Mouse (Mus musculus) hindbrain, embryonic 15.5 days (tissue): ENCODE measurements at regions not wholly inside any gene's neighbourhood (a gene's known extent, or its start where the extent isn't known, plus 50 kb on each side); places are given as distances from the start of the nearest gene placed in this dataset.

Experiments used
- ATAC-seq: fragments of 200-750 bp; cut with Nextera tagmentation; 2 replicates; pipeline ENCODE4 v1.8.0; 2017; ENCODE audit warnings: low read depth, moderate number of reproducible peaks, moderate TSS enrichment; ENCODE audit not compliant: low FRiP score
- H3K27ac ChIP-seq: fragments of 300-500 bp; sonication (generic); replicated peaks from 2 replicates; pipeline ENCODE4 v1.5.1; 2015; ENCODE audit warnings: mild to moderate bottlenecking, inconsistent platforms
- H3K27me3 ChIP-seq: fragments of 300-500 bp; sonication (generic); 2 replicates; pipeline ENCODE4 v1.6.1; 2015; ENCODE audit warnings: control low read depth, inconsistent platforms
- H3K36me3 ChIP-seq: fragments of 300-500 bp; sonication (generic); 2 replicates; pipeline ENCODE4 v1.6.1; 2015; ENCODE audit warnings: control low read depth, inconsistent platforms
- H3K4me1 ChIP-seq: fragments of 300-500 bp; sonication (generic); replicated peaks from 2 replicates; pipeline ENCODE4 v1.6.1; 2015; ENCODE audit warnings: control low read depth, inconsistent platforms
- H3K4me2 ChIP-seq: fragments of 300-500 bp; sonication (generic); 2 replicates; pipeline ENCODE4 v1.6.1; 2015; ENCODE audit warnings: moderate library complexity, mild to moderate bottlenecking, inconsistent platforms
- H3K4me3 ChIP-seq: fragments of 300-500 bp; sonication (generic); 2 replicates; pipeline ENCODE4 v1.5.1; 2015; ENCODE audit warnings: mild to moderate bottlenecking, inconsistent platforms
- H3K9ac ChIP-seq: fragments of 300-500 bp; sonication (generic); 2 replicates; pipeline ENCODE4 v1.6.1; 2015; ENCODE audit warnings: inconsistent platforms
- H3K9me3 ChIP-seq: fragments of 300-500 bp; sonication (generic); 2 replicates; pipeline ENCODE4 v1.6.1; 2016; ENCODE audit warnings: control low read depth, inconsistent platforms
- WGBS: fragments of 180-500 bp; shearing (Covaris S2); methylation state at CpG from one replicate; pipeline ENCODE4 v1.1.7; 2015; 5-methylcytosine and 5-hydroxymethylcytosine counted together

DNA sequence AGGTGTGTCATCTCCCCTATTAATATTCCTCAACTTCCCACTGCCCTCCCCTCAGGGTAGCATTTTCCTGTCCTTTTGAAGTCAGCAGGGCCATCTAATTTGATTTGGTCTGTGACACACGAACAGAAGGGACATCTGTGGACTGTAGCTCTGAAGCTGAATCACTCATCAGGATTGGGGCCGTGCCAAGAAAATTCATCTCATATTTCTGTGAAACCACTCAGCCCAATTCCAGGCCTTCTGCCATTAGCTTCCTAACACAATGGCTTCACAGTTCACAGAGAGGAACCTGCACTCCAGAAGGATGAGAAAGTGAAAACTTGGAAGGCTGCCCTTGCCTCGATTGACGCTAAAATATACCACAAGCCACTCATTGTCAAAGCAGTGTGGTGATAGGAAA is 86.1 kb downstream of the Abhd5 start:
- Histone ChIP-seq H3K9me3 (no peaks in the 10 kb centered on the region), H3K27me3 (no peaks in the 10 kb centered on the region), H3K4me1 (no peaks in the 10 kb centered on the region), H3K36me3 (no peaks in the 10 kb centered on the region), H3K9ac (no peak overlapping the region), H3K4me2 (no peak overlapping the region), H3K27ac (no peak overlapping the region), H3K4me3 (no peak overlapping the region)
- WGBS = 61% methylated on average over 4 of the region's 4 CpGs
- no peak for ATAC-seq

DNA sequence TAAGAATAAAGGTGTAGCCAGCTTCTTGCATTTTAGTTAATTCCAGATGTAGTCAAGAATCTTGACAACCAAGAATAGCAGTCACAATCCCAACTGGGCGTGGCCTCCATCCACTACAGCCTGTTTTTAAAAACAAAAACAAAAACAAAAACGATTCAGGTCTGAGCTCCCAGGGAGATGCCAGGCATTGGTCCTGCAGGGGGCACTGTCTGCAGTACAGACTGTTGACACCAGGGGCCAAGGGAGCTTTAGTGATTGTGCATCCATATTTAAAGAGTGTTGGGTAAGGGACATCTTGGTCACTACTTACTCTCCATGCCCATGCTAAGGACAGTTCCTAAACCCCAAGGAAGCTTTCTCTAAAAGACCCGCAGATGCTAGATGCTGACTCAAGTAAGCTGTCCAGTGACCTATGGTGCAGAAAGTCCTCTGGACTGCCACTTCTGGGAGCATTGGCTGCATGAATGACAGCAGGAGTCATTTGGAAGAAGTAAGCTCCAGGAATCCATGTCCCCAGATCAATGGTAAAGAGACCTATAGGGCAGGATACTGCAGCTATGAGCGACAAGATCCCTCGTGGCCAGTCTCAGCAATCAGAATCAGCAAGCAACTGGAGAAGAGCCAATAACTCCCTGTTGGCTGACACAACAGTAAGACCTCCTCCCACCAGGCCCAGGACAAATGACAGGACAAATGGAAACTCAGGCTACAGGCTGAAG is 95.1 kb downstream of the Abhd5 start:
- WGBS = 70% methylated on average over 5 of the region's 5 CpGs
- no peak overlapping the region for H3K4me3 ChIP-seq
- H3K9me3 ChIP-seq = no peaks in the 10 kb centered on the region
- H3K27ac ChIP-seq = no peak overlapping the region
- no peak overlapping the region for H3K4me2 ChIP-seq
- H3K27me3 ChIP-seq = no peaks in the 10 kb centered on the region
- no peaks in the 10 kb centered on the region for H3K4me1 ChIP-seq
- H3K9ac ChIP-seq = no peak overlapping the region
- no peaks in the 10 kb centered on the region for H3K36me3 ChIP-seq
- no peak for ATAC-seq

- 89% methylated on average over 7 of the region's 7 CpGs for WGBS
Observed at GRCm38 (mm10) chr9:122447568-122447967, 96.2 kb downstream of the Abhd5 start.

DNA sequence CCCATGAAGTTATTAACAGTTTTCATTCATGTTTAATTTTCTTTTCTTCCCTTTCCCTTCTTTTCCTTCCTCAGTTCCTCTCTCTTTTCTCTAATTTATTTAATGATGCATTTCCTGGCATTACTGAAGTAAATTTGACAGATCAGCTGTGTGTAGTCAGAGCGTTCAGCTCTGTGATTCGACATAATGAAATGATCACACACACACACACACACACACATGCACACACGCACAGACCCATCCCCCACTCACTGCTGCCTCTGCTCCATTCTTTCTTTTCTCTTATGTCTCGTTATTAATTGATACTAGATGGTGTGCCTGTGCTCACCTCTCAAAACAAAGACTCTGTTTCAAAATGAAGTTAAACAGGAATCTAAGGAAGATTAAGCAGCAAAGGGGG is 96.9 kb downstream of the Abhd5 start:
- Histone ChIP-seq H3K4me2 (no peak overlapping the region), H3K4me3 (no peak overlapping the region), H3K9me3 (no peaks in the 10 kb centered on the region), H3K27ac (no peak overlapping the region), H3K27me3 (no peaks in the 10 kb centered on the region), H3K4me1 (no peaks in the 10 kb centered on the region), H3K9ac (no peak overlapping the region), H3K36me3 (no peaks in the 10 kb centered on the region)
- WGBS = 46% methylated on average over 4 of the region's 4 CpGs
- ATAC-seq = no peak

More at GRCm38 (mm10) chr9:122447568-122447967, 96.2 kb downstream of the Abhd5 start:
- Histone ChIP-seq H3K4me3 (no peak overlapping the region), H3K27ac (no peak overlapping the region), H3K27me3 (no peaks in the 10 kb centered on the region), H3K9ac (no peak overlapping the region), H3K4me2 (no peak overlapping the region), H3K4me1 (no peaks in the 10 kb centered on the region), H3K9me3 (no peaks in the 10 kb centered on the region), H3K36me3 (no peaks in the 10 kb centered on the region)
- no peak for ATAC-seq

DNA sequence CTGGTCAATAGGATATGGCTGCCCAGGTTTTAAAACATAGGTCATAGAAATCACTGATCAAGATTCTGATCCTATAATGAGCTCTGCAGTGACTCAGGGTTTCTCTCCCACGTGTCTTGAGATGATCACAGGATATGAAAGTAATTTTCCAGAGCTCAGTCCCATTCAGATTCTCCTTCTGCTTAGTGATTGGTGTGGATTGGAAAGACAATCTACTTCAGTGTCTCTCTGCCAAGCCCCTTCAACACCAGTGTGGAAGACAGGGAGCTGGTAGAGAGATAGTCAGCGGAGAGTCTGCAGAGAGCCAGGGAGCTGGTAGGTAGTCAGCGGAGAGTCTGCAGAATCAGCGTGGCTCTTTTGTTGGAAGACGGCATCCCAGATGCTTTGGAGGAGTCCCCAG is 99.1 kb downstream of the Abhd5 start:
- 66% methylated on average over 5 of the region's 5 CpGs for WGBS

DNA sequence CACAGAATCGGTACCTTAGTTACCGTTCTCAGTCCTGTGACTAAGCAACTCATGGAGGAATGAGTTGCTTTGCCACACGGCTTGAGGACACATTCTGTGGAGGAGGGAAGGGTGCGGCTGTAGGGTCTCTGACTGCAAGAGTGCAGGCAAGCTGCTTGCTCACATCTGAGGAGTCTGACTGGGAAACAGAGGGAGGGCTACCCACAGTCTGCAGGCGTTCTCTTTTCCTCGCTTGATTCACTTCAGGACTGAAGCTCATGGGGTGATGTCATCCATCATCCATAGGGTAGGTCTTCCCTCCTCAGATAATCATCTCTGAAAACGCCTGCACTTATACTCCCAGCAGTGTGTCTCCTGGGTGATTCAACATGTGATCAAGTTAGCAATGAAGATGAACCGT is 103.9 kb downstream of the Abhd5 start:
- Histone ChIP-seq H3K4me2 (no peak overlapping the region), H3K27ac (no peak overlapping the region), H3K4me3 (no peak overlapping the region), H3K4me1 (no peaks in the 10 kb centered on the region), H3K36me3 (no peaks in the 10 kb centered on the region), H3K9me3 (no peaks in the 10 kb centered on the region), H3K9ac (no peak overlapping the region), H3K27me3 (no peaks in the 10 kb centered on the region)
- no peak for ATAC-seq
- WGBS = 72% methylated on average over 8 of the region's 8 CpGs

More for the DNA sequence above, 99.1 kb downstream of the Abhd5 start:
- no peak for ATAC-seq
- Histone ChIP-seq H3K9ac (no peak overlapping the region), H3K27ac (no peak overlapping the region), H3K4me1 (no peaks in the 10 kb centered on the region), H3K4me3 (no peak overlapping the region), H3K27me3 (no peaks in the 10 kb centered on the region), H3K9me3 (no peaks in the 10 kb centered on the region), H3K4me2 (no peak overlapping the region), H3K36me3 (no peaks in the 10 kb centered on the region)

GRCm38 (mm10) chr9:122455779-122456178 is 104.4 kb downstream of the Abhd5 start:
- Histone ChIP-seq H3K27me3 (no peaks in the 10 kb centered on the region), H3K4me2 (no peak overlapping the region), H3K36me3 (no peaks in the 10 kb centered on the region), H3K4me1 (no peaks in the 10 kb centered on the region), H3K27ac (no peak overlapping the region), H3K9ac (no peak overlapping the region), H3K9me3 (no peaks in the 10 kb centered on the region), H3K4me3 (no peak overlapping the region)
- WGBS = 77% methylated on average over 6 of the region's 6 CpGs
- no peak for ATAC-seq

- Histone ChIP-seq H3K27me3 (no peaks in the 10 kb centered on the region), H3K4me1 (no peaks in the 10 kb centered on the region), H3K9ac (no peak overlapping the region), H3K4me3 (no peak overlapping the region), H3K36me3 (no peaks in the 10 kb centered on the region), H3K4me2 (no peak overlapping the region), H3K9me3 (no peaks in the 10 kb centered on the region), H3K27ac (no peak overlapping the region)
- no peak for ATAC-seq
- WGBS = 89% methylated on average over 6 of the region's 6 CpGs
Observed at GRCm38 (mm10) chr9:122459491-122459890, 108.1 kb downstream of the Abhd5 start.

DNA sequence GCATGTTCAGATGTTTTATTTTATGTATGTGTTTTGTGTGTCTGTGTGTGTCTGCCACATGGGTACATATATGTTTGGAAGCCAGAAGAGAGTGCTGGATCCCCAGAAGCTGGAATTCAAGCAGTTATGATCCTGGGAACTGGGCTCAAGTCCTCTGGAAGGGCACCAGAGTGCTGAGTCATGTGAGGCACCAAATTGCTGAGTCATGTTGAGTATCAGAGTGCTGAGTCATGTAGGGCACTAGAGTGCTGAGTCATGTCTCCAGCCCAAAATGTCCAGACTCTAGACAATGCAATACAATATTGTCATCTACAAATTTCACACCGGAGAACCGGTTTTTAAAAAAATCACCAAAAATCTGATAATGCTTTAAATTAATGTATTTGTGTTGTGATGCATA is 120.1 kb downstream of the Abhd5 start:
- Histone ChIP-seq H3K27me3 (no peaks in the 10 kb centered on the region), H3K4me2 (no peak overlapping the region), H3K4me1 (no peaks in the 10 kb centered on the region), H3K9me3 (no peaks in the 10 kb centered on the region), H3K36me3 (no peaks in the 10 kb centered on the region), H3K9ac (no peak overlapping the region), H3K4me3 (no peak overlapping the region), H3K27ac (no peak overlapping the region)
- ATAC-seq = no peak
- WGBS = 100% methylated on average over 2 of the region's 2 CpGs

- Histone ChIP-seq H3K27me3 (no peaks in the 10 kb centered on the region), H3K4me2 (no peak overlapping the region), H3K36me3 (no peaks in the 10 kb centered on the region), H3K4me3 (no peak overlapping the region), H3K9ac (no peak overlapping the region), H3K4me1 (no peaks in the 10 kb centered on the region), H3K27ac (no peak overlapping the region), H3K9me3 (no peaks in the 10 kb centered on the region)
- ATAC-seq = no peak
- WGBS = 57% methylated on average over 3 of the region's 3 CpGs
Observed at GRCm38 (mm10) chr9:122476356-122476755, 124.9 kb downstream of the Abhd5 start.

- H3K9ac ChIP-seq = no peak overlapping the region
- no peak for ATAC-seq
- 94% methylated on average over 5 of the region's 5 CpGs for WGBS
- H3K4me3 ChIP-seq = no peak overlapping the region
- no peaks in the 10 kb centered on the region for H3K4me1 ChIP-seq
- H3K4me2 ChIP-seq = no peak overlapping the region
- H3K27ac ChIP-seq = no peak overlapping the region
- H3K9me3 ChIP-seq = no peaks in the 10 kb centered on the region
- H3K36me3 ChIP-seq = no peaks in the 10 kb centered on the region
- H3K27me3 ChIP-seq = no peaks in the 10 kb centered on the region
Observed at GRCm38 (mm10) chr9:122487001-122487400, 135.6 kb downstream of the Abhd5 start.

GRCm38 (mm10) chr9:122494691-122495090 is 143.3 kb downstream of the Abhd5 start:
- Histone ChIP-seq H3K9me3 (no peaks in the 10 kb centered on the region), H3K27me3 (no peaks in the 10 kb centered on the region), H3K4me1 (no peaks in the 10 kb centered on the region), H3K27ac (no peak overlapping the region), H3K9ac (no peak overlapping the region), H3K36me3 (no peaks in the 10 kb centered on the region), H3K4me3 (no peak overlapping the region), H3K4me2 (no peak overlapping the region)
- ATAC-seq = no peak
- WGBS = 84% methylated on average over 9 of the region's 9 CpGs

DNA sequence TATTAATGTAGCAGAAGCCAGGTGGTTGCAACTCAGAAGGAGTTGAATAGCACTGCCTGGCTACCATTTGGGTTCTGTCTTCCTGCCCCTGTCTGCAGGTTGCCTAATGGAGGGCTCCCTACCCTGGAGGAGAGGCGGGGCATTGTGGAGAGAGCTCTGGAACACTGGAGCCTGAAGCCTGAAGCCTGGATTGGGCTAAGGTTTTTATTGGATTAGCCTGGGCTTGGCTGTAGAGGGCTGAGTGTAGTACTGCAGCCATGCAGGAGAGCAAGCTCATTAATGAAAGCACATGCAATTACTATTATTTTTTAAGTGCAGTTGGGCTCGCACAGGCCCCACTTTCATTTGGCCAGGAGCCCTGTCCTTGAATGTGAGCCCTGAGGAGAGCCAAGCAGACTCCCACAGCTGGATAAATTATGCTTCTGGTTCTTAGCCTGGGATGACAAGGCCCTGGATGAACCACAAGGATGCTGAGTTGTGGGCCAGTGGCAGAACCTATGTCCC is 145.1 kb downstream of the Abhd5 start:
- Histone ChIP-seq H3K27me3 (no peaks in the 10 kb centered on the region), H3K4me2 (no peak overlapping the region), H3K4me1 (peaks cover 7% of the 10 kb centered on the region; the same call in 1 of the 2 replicates), H3K27ac (no peak overlapping the region), H3K4me3 (no peak overlapping the region), H3K9ac (no peak overlapping the region), H3K9me3 (no peaks in the 10 kb centered on the region), H3K36me3 (no peaks in the 10 kb centered on the region)
- ATAC-seq = no peak
- WGBS = 83% methylated on average over 2 of the region's 2 CpGs
